26 mouse cellular contexts compared by ENCODE assay signal in genomic region chr16:28696851-28697250, GRCm38 (mm10).
"Had no signal": no experiment of that assay in that cellular context is flagged by ENCODE, and none has a peak within 500 bp of the region (broad histone marks: within the 10 kb centered on the region; RNA-seq: fewer than 3 reads in every experiment).

No protein-coding gene starts in this region.

- ATAC-seq: hindbrain, postnatal 0 days; intestine, embryonic 16.5 days had no signal

- H3K4me2 ChIP-seq: heart, embryonic 11.5 days; heart, embryonic 13.5 days; heart, embryonic 15.5 days; hindbrain, embryonic 13.5 days; hindbrain, embryonic 15.5 days; kidney, embryonic 15.5 days; limb, embryonic 12.5 days; liver, embryonic 11.5 days; liver, embryonic 13.5 days; liver, embryonic 15.5 days had no signal

- H3K36me3 ChIP-seq: heart, embryonic 13.5 days; heart, embryonic 15.5 days; hindbrain, embryonic 13.5 days; hindbrain, embryonic 15.5 days; kidney, embryonic 15.5 days; limb, embryonic 10.5 days; limb, embryonic 12.5 days; liver, embryonic 13.5 days; liver, embryonic 15.5 days had no signal

- H3K27me3 ChIP-seq: heart, embryonic 13.5 days; heart, embryonic 15.5 days; hindbrain, embryonic 13.5 days; hindbrain, embryonic 15.5 days; kidney, embryonic 15.5 days; limb, embryonic 12.5 days; liver, embryonic 13.5 days; liver, embryonic 15.5 days had no signal

- DNase-seq: gastrocnemius, postnatal 14 days; gastrocnemius, postnatal 36 days; heart, adult 11 months; heart, adult 2 months; heart, postnatal 14 days; heart, postnatal 36 days; kidney, adult 11 months; kidney, adult 2 months; kidney, adult 9 months; kidney, postnatal 14 days; kidney, postnatal 36 days; liver; liver, embryonic 13.5 days had no signal

- H3K27ac ChIP-seq: heart, adult 2 months; heart, embryonic 13.5 days; heart, embryonic 15.5 days; hindbrain, embryonic 13.5 days; hindbrain, embryonic 15.5 days; hindbrain, postnatal 0 days; kidney, embryonic 15.5 days; kidney, postnatal 0 days; limb, embryonic 10.5 days; limb, embryonic 12.5 days; liver, embryonic 13.5 days; liver, embryonic 15.5 days had no signal

- H3K4me3 ChIP-seq: heart, adult 2 months; heart, embryonic 13.5 days; heart, embryonic 15.5 days; hindbrain, embryonic 13.5 days; hindbrain, embryonic 15.5 days; kidney, embryonic 15.5 days; limb, embryonic 10.5 days; limb, embryonic 12.5 days; liver, embryonic 13.5 days; liver, embryonic 15.5 days had no signal
